ENCODE assay signal across 23 mouse cellular contexts in the genomic region with DNA sequence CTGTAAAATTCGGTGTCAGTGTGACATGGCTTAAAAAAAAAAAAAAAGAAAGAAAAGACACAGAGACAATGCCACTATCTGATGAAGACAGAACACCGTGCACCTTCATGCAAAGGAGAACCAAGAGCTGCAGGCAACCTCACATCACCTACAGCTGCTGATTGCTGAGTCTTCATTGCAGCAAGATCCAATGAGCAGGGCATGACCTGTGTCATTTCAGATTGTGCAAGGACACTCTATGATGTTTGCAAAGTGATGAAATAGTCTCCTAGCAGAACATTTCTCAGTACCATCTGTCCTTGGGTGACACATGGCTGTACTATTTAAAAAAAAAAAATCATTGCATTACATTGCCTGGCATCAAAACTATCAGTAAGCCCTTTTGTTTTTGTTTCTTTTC. TPM values are rescaled to one million over a fixed set of nuclear protein-coding genes. Genes with fewer than 3 reads are reported as not detected.
A peak's percentile ranks its signal among the peaks of the same experiment; 100 is the strongest.
DNase-seq lines count a peak whose midpoint lies in the region; ATAC-seq and TF ChIP-seq lines count a peak whose summit lies in the region.
"Had no signal": no experiment of that assay in that cellular context is flagged by ENCODE, and none has a peak within 500 bp of the region (broad histone marks: within the 10 kb centered on the region; RNA-seq: fewer than 3 reads in every experiment).

No protein-coding gene starts in this region.

- TF ChIP-seq POLR2A in bone marrow macrophage, adult 2 months (IDR thresholded peaks at IDR 0.05; ENCODE audit: borderline replicate concordance, low read depth, low read length): no peak

- no peaks in the 10 kb centered on the region for H3K36me3 ChIP-seq in lung, postnatal 0 days (ENCODE audit: insufficient read depth, low read length)
- H3K36me3 ChIP-seq in liver, embryonic 13.5 days: no peaks in the 10 kb centered on the region
- H3K36me3 ChIP-seq: heart, embryonic 15.5 days; hindbrain, embryonic 12.5 days; neural tube, embryonic 15.5 days; stomach, embryonic 15.5 days had no signal

- no peaks in the 10 kb centered on the region for H3K27me3 ChIP-seq in lung, postnatal 0 days (replicated peaks; ENCODE audit: insufficient read depth, low read length)
- H3K27me3 ChIP-seq in liver, embryonic 13.5 days: no peaks in the 10 kb centered on the region
- H3K27me3 ChIP-seq: CH12.LX; heart, embryonic 15.5 days; hindbrain, embryonic 12.5 days; megakaryocyte, embryonic 14.5 days; neural tube, embryonic 15.5 days; stomach, embryonic 15.5 days had no signal

- peak; percentile 62; the same call in 1 of the 2 replicates for TF ChIP-seq EP300 in lung, postnatal 0 days (IDR thresholded peaks at IDR 0.05)

- H3K9me3 ChIP-seq in lung, postnatal 0 days (ENCODE audit: low read length): no peaks in the 10 kb centered on the region
- H3K9me3 ChIP-seq in liver, embryonic 13.5 days (replicated peaks): no peaks in the 10 kb centered on the region
- H3K9me3 ChIP-seq: heart, embryonic 15.5 days; hindbrain, embryonic 12.5 days; megakaryocyte, embryonic 14.5 days; neural tube, embryonic 15.5 days; stomach, embryonic 15.5 days had no signal

- no peak overlapping the region for H3K4me3 ChIP-seq in lung, postnatal 0 days (ENCODE audit: low read depth, low read length)
- H3K4me3 ChIP-seq in bone marrow macrophage, adult 2 months (ENCODE audit: insufficient read depth, low read length): no peak overlapping the region
- H3K4me3 ChIP-seq in liver, embryonic 13.5 days (replicated peaks): no peak overlapping the region
- H3K4me3 ChIP-seq: heart, embryonic 15.5 days; hindbrain, embryonic 12.5 days; megakaryocyte, embryonic 14.5 days; neural tube, embryonic 15.5 days; stomach, embryonic 15.5 days had no signal

- H3K4me2 ChIP-seq in lung, postnatal 0 days (replicated peaks; ENCODE audit: low read depth, low read length): no peak overlapping the region
- no peak overlapping the region for H3K4me2 ChIP-seq in liver, embryonic 13.5 days
- H3K4me2 ChIP-seq: heart, embryonic 15.5 days; hindbrain, embryonic 12.5 days; lung, embryonic 14.5 days; neural tube, embryonic 15.5 days; stomach, embryonic 15.5 days had no signal

- H3K27ac ChIP-seq in lung, postnatal 0 days (ENCODE audit: low read length): no peak overlapping the region
- H3K27ac ChIP-seq in bone marrow macrophage, adult 2 months (ENCODE audit: insufficient read depth, low read depth, low read length): 0 out of 2 replicates have a peak overlapping the region, but pooled peaks have one; percentile 2
- no peak overlapping the region for H3K27ac ChIP-seq in liver, embryonic 13.5 days
- H3K27ac ChIP-seq: heart, embryonic 15.5 days; hindbrain, embryonic 12.5 days; neural tube, embryonic 15.5 days; stomach, embryonic 15.5 days had no signal

- peak; percentile 43; the same call in 1 of the 2 replicates for ATAC-seq in lung, postnatal 0 days
- ATAC-seq in liver, embryonic 13.5 days (ENCODE audit: low read depth): peak; percentile 61
- ATAC-seq: activated CD4-positive, CD25-positive, alpha-beta regulatory T cell, adult 4 months had no signal

- no peaks in the 10 kb centered on the region for H3K4me1 ChIP-seq in lung, postnatal 0 days (ENCODE audit: insufficient read depth, low read depth, low read length)
- peaks cover 8% of the 10 kb centered on the region for H3K4me1 ChIP-seq in bone marrow macrophage, adult 2 months (ENCODE audit: control insufficient read depth, insufficient read depth, low read length)
- no peaks in the 10 kb centered on the region for H3K4me1 ChIP-seq in liver, embryonic 13.5 days (replicated peaks)
- H3K4me1 ChIP-seq: heart, embryonic 15.5 days; hindbrain, embryonic 12.5 days; stomach, embryonic 15.5 days had no signal

- DNase-seq in lung, postnatal 0 days (ENCODE audit: low spot score): peak; percentile 49
- no peak for DNase-seq in lung, postnatal 10 days
- no peak for DNase-seq in liver, embryonic 13.5 days
- DNase-seq in thymus, postnatal 25 days: no peak
- DNase-seq in gastrocnemius, postnatal 25 days: no peak
- no peak for DNase-seq in spleen, postnatal 4 days (ENCODE audit: low spot score in 2 of 2)
- DNase-seq: cerebellum, postnatal 36 days; left cerebral cortex, postnatal 4 days; lung, embryonic 14.5 days had no signal

- 72% methylated on average over 2 of the region's 2 CpGs for WGBS in lung, postnatal 0 days
- WGBS in liver, embryonic 13.5 days (ENCODE audit: insufficient replicate concordance): 37% methylated on average over 2 of the region's 2 CpGs

- H3K9ac ChIP-seq in lung, postnatal 0 days (replicated peaks; ENCODE audit: low read depth): no peak overlapping the region
- no peak overlapping the region for H3K9ac ChIP-seq in liver, embryonic 13.5 days
- H3K9ac ChIP-seq: heart, embryonic 15.5 days; hindbrain, embryonic 12.5 days; lung, embryonic 14.5 days; neural tube, embryonic 15.5 days; stomach, embryonic 15.5 days had no signal

- no peak for TF ChIP-seq CTCF in lung, postnatal 0 days (IDR thresholded peaks at IDR 0.05)
- TF ChIP-seq CTCF in bone marrow macrophage, adult 2 months (IDR thresholded peaks at IDR 0.05; ENCODE audit: low read depth, low read length): no peak

RNA-seq across cellular contexts. Expression of gene Ankrd31, which starts 5.2 kb away (rescaled TPM):
- polyA plus RNA-seq in lung, postnatal 0 days (2015; fragmentation: Nextera tagmentation; extraction: Ambion mirVana): not detected in 2 replicates
- polyA plus RNA-seq in bone marrow macrophage, adult 2 months (2012; ENCODE audit: insufficient read depth, insufficient read length, missing spikeins): not detected in 2 replicates
- polyA plus RNA-seq in liver, embryonic 13.5 days (2015; fragmentation: Nextera tagmentation; extraction: Ambion mirVana): 0.12 TPM in 1 of 2 replicates, not detected in the other
- not detected for total RNA-seq in gastrocnemius, postnatal 25 days (2021)
- total RNA-seq: CH12.LX; gastrocnemius, postnatal 4 days had no signal
- polyA plus RNA-seq: embryonic facial prominence, embryonic 11.5 days; heart, embryonic 15.5 days; hindbrain, embryonic 12.5 days; kidney, embryonic 14.5 days; large intestine, adult 2 months; lung, embryonic 14.5 days; small intestine, adult 2 months; stomach, embryonic 15.5 days; thymus, postnatal 0 days had no signal
